Mouse (Mus musculus) neural tube, embryonic 15.5 days (tissue): ENCODE measurements around the gene Mslnl. TPM values are rescaled to one million over a fixed set of nuclear protein-coding genes. Genes with fewer than 3 reads are reported as not detected.

ENCODE experiments used
- ATAC-seq: fragments of 200-750 bp; cut with Nextera tagmentation; 2 replicates; pipeline ENCODE4 v1.8.0; 2017; ENCODE audit warnings: mild to moderate bottlenecking, moderate TSS enrichment, moderate library complexity; ENCODE audit not compliant: low FRiP score
- H3K27ac ChIP-seq: fragments of 300-500 bp; sonication (generic); replicated peaks from 2 replicates; pipeline ENCODE4 v1.5.1; 2015; ENCODE audit warnings: mild to moderate bottlenecking, inconsistent platforms
- H3K27me3 ChIP-seq: fragments of 300-500 bp; sonication (generic); replicated peaks from 2 replicates; pipeline ENCODE4 v1.6.1; 2015; ENCODE audit warnings: inconsistent platforms
- H3K36me3 ChIP-seq: fragments of 300-500 bp; sonication (generic); 2 replicates; pipeline ENCODE4 v1.6.1; 2015; ENCODE audit warnings: inconsistent platforms
- H3K4me1 ChIP-seq: fragments of 300-500 bp; sonication (generic); 2 replicates; pipeline ENCODE4 v1.6.1; 2015; ENCODE audit warnings: inconsistent platforms
- H3K4me2 ChIP-seq: fragments of 300-500 bp; sonication (generic); 2 replicates; pipeline ENCODE4 v1.6.1; 2015; ENCODE audit warnings: inconsistent platforms, mild to moderate bottlenecking, moderate library complexity
- H3K4me3 ChIP-seq: fragments of 300-500 bp; sonication (generic); replicated peaks from 2 replicates; pipeline ENCODE4 v1.5.1; 2015; ENCODE audit warnings: mild to moderate bottlenecking, inconsistent platforms
- H3K9ac ChIP-seq: fragments of 300-500 bp; sonication (generic); replicated peaks from 2 replicates; pipeline ENCODE4 v1.6.1; 2015; ENCODE audit warnings: mild to moderate bottlenecking, inconsistent platforms
- H3K9me3 ChIP-seq: fragments of 300-500 bp; sonication (generic); replicated peaks from 2 replicates; pipeline ENCODE4 v1.6.1; 2016; ENCODE audit warnings: inconsistent platforms
- WGBS: fragments of 180-500 bp; shearing (Covaris S2); methylation state at CpG from one replicate; pipeline ENCODE4 v1.1.7; 2015; ENCODE audit warnings: mixed read lengths; 5-methylcytosine and 5-hydroxymethylcytosine counted together
- microRNA-seq: library from miRNA; unstranded; fragments of <30 nt; microRNA quantifications from one replicate; pipeline ENCODE4, GENCODE M21; 2017
- polyA plus RNA-seq: library from polyadenylated mRNA; unstranded; fragments of >200 nt; fragmentation: Nextera tagmentation; extraction: Ambion mirVana; gene quantifications from 2 replicates; pipeline ENCODE4 v1.2.1, GENCODE M21; 2015

Mslnl gene
- polyA plus RNA-seq, 1 experiment from 2014 or later, result not detected

DNA sequence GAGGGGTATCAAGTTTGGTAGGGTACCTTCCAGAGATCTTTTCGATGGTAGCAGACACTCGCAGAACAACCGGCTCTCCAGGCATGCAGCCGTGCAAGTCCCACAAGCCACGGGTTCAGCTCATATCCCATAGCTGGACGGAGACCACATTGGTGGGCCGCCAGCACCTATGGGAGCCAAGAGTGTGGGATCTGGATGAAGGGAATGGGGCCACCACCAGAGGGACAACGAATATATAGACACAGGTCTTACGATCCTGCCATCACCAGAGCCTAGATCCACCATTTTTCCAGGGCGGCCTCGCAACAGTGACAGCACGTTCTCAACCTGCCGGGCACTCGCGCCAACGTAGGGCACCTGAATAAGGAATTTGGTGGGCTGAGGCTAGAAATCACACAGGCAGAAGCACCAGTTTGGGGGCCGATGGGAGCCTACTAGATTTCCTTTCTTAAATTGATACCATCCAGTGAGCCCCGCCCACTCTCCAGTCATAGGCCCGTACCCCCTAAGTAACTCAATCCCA is 55.5 kb downstream of the Mslnl start:
- peak; percentile 4 for ATAC-seq
- H3K4me3 ChIP-seq, result peak overlapping the region; percentile 71
- H3K4me1 ChIP-seq, result peaks cover 57% of the 10 kb centered on the region
- H3K9ac ChIP-seq, result peak overlapping the region; percentile 77
- no peaks in the 10 kb centered on the region for H3K9me3 ChIP-seq
- H3K36me3 ChIP-seq, result peaks cover 19% of the 10 kb centered on the region
- H3K27me3 ChIP-seq, result no peaks in the 10 kb centered on the region
- WGBS, result 30% methylated on average over 19 of the region's 19 CpGs
- H3K4me2 ChIP-seq, result peak overlapping the region; percentile 96
- peak overlapping the region; percentile 93 for H3K27ac ChIP-seq

DNA sequence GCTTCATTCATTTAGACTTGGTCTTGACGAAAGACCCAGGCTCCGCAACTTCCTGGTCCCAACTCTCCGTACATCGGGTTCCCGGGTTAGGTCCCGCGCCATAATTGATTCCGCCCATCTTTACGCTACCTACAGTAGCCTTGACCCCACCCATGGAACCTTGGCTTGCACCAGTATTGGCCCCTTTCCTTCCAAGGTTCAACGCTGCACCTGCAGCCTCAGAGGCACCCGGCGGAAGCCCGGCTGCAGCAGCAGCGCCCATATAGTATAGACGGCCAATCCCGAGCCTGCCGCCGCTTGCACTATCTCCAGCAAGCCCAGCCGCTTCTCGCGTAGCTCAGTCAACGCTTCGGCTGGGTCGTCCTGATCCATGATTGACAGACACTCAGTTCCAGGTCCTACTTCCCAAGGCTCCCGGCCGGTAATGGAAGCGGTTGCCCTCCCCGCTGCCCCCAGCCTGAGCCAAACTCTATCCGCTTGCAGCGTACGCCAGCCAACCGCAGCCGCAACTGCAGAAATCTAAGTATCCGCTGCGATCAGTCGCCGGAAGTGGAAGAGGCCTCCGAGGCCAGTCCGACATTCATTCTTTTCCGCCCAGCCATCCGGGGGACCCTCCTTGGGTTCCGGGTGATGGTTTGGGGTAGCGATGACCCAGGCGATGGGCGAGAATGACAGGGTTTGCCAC is 56.1 kb downstream of the Mslnl start:
- Histone ChIP-seq H3K4me1 (peaks cover 63% of the 10 kb centered on the region), H3K4me2 (peak overlapping the region; percentile 96)
- under 1% methylated on average over 45 of the region's 45 CpGs for WGBS

DNA sequence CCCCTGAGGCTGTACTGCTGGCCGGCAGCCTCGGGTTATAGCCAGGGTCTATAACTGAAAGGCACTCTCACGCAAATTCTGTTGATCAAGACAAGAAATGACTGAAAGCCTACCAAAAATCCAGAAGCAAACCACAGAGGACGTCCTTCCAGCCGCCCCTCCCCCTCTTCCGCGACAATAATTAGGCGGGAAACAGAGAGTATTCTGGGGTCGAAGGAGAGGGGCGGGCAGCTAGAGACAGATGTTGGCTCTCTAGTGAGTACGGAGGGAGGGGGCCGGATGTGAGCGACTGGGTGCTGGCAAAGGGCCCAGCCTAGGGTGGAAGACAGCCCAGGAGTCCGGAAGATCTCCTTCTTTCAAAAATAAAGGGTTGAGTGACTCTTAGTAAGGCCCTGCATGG is 56.8 kb downstream of the Mslnl start, which contains the start of gene Fam173a:
TSS of gene Fam173a (minus strand) at position 287 of the 400 bp plus-strand sequence.
- H3K4me1 ChIP-seq, result peaks cover 69% of the 10 kb centered on the region
- peak; percentile 58 for ATAC-seq

More for the DNA sequence above, 56.1 kb downstream of the Mslnl start:
- Histone ChIP-seq H3K4me3 (peak overlapping the region; percentile 71), H3K9me3 (no peaks in the 10 kb centered on the region), H3K27me3 (no peaks in the 10 kb centered on the region), H3K27ac (peak overlapping the region; percentile 93), H3K36me3 (peaks cover 19% of the 10 kb centered on the region), H3K9ac (peak overlapping the region; percentile 77)
- ATAC-seq, result peak; percentile 72

DNA sequence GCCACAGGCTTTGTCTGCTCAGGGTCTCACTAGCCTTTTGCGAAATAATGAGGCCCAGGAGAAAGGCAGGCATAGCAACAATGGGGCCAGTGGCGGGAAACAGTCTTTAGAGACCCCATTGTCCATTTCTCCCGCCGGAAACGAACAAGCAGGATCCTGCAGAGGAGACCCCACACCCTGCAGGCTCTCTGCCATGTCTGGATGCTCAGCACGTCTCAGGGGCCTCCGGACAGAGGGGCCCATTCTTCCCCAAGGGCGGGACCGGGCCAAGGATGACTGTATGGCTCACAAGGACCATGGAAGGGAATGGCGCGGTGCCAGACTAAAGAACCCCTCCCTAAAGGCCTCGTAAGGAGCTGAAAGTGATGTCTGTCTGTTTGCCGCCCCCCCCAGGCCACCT is 58.4 kb downstream of the Mslnl start:
- Histone ChIP-seq H3K36me3 (peaks cover 7% of the 10 kb centered on the region; the same call in 1 of the 2 replicates), H3K9ac (no peak overlapping the region), H3K4me3 (peak overlapping the region; percentile 57), H3K4me2 (peak overlapping the region; percentile 96), H3K27me3 (no peaks in the 10 kb centered on the region), H3K4me1 (peaks cover 67% of the 10 kb centered on the region), H3K9me3 (no peaks in the 10 kb centered on the region), H3K27ac (peak overlapping the region; percentile 93)
- no peak for ATAC-seq
- 17% methylated on average over 13 of the region's 13 CpGs for WGBS

More for the DNA sequence above, 56.8 kb downstream of the Mslnl start, which contains the start of gene Fam173a:
- Histone ChIP-seq H3K27me3 (no peaks in the 10 kb centered on the region), H3K9me3 (no peaks in the 10 kb centered on the region), H3K9ac (peak within 1 kb of the TSS; percentile 77), H3K4me3 (peak within 1 kb of the TSS; percentile 71), H3K4me2 (peak within 1 kb of the TSS; percentile 96), H3K36me3 (peaks cover 16% of the 10 kb centered on the region), H3K27ac (peak within 1 kb of the TSS; percentile 93)
- WGBS, result under 1% methylated on average over 14 of the region's 14 CpGs

- H3K4me2 ChIP-seq, result peak overlapping the region; percentile 96
- H3K27ac ChIP-seq, result peak overlapping the region; percentile 93
- H3K4me1 ChIP-seq, result peaks cover 67% of the 10 kb centered on the region
- WGBS, result 55% methylated on average over 17 of the region's 17 CpGs
- H3K36me3 ChIP-seq, result no peaks in the 10 kb centered on the region
- peak overlapping the region; percentile 53; the same call in 1 of the 2 replicates for H3K9ac ChIP-seq
- H3K4me3 ChIP-seq, result peak overlapping the region; percentile 57
- no peak for ATAC-seq
- no peaks in the 10 kb centered on the region for H3K27me3 ChIP-seq
- no peaks in the 10 kb centered on the region for H3K9me3 ChIP-seq
Measured at GRCm38 (mm10) chr17:25794998-25795397, 59.2 kb downstream of the Mslnl start.

- Histone ChIP-seq H3K4me1 (peaks cover 63% of the 10 kb centered on the region), H3K9me3 (no peaks in the 10 kb centered on the region), H3K4me2 (peak within 1 kb of the TSS; percentile 96), H3K27ac (peak within 1 kb of the TSS; percentile 93), H3K9ac (peak within 1 kb of the TSS; percentile 53), H3K4me3 (peak within 1 kb of the TSS; percentile 57), H3K36me3 (no peaks in the 10 kb centered on the region), H3K27me3 (no peaks in the 10 kb centered on the region)
- peak; percentile 25; the same call in 1 of the 2 replicates for ATAC-seq
- 13% methylated on average over 6 of the region's 6 CpGs for WGBS
Measured at GRCm38 (mm10) chr17:25795609-25796092, 59.8 kb downstream of the Mslnl start, which contains the start of gene AC134908.4. Gene AC134908.4, minus strand, starts transcription at chr17:25795659.

DNA sequence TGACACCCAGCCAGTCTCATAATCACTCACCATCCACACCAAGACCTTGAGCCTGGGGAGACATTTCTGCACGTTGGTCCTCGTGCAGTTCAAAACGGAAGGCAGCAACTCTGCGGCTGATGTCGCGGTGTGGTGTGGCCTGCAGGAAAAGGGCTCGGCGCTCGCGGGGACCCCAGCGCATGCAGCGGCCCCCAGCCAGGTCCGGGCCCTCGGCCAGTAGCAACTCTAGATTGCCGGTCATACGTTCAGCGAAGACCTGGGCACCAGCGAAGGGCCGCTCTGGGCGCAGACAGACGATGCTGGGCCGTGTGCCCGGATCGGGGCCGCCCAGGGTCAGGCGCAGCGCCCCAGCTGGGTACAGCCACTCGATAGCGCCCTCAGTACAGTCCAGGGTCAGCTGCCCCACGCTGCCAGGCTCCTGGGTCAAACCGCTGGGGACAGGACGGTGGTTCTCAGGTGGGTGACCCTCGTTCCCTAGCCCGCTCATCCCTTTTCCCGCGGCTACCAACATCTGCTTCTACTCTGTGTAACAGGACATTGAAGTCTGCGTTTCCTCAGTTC is 60.4 kb downstream of the Mslnl start:
- 2% methylated on average over 37 of the region's 37 CpGs for WGBS

DNA sequence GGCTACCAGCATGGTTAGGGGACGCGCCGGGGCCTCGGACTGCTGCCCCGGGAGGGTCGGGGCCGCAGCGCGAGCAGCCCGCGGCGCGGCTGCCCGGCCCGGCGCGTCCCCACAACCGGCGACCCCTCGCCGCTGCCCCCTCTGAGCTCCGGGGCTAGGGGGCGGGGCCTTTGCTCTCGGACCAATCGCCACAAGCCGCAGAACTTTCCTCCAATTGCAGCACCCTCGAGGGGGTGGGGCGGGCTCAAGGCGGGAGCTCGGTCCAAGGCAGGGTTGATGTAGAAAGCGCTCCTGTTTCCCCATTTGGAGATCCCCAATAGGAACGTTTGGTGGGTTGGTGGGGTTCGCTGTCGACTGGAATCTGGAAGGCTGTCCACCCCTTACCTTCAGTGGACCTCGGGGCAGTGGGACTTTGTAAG is 61.1 kb downstream of the Mslnl start, which contains the start of gene Metrn:
TSS of gene Metrn (minus strand) at position 186 of the 419 bp plus-strand sequence.
- Histone ChIP-seq H3K27me3 (no peaks in the 10 kb centered on the region), H3K4me1 (peaks cover 55% of the 10 kb centered on the region), H3K4me3 (peak within 1 kb of the TSS; percentile 57), H3K36me3 (no peaks in the 10 kb centered on the region), H3K27ac (peak within 1 kb of the TSS; percentile 69), H3K9me3 (no peaks in the 10 kb centered on the region), H3K4me2 (peak within 1 kb of the TSS; percentile 96), H3K9ac (peak within 1 kb of the TSS; percentile 53)
- under 1% methylated on average over 35 of the region's 35 CpGs for WGBS
- ATAC-seq, result peak; percentile 54

More for the DNA sequence above, 60.4 kb downstream of the Mslnl start:
- Histone ChIP-seq H3K9me3 (no peaks in the 10 kb centered on the region), H3K4me3 (peak overlapping the region; percentile 57), H3K9ac (peak overlapping the region; percentile 53), H3K4me2 (peak overlapping the region; percentile 96), H3K36me3 (no peaks in the 10 kb centered on the region), H3K4me1 (peaks cover 59% of the 10 kb centered on the region), H3K27ac (peak overlapping the region; percentile 69), H3K27me3 (no peaks in the 10 kb centered on the region)
- no peak for ATAC-seq

Small RNA genes lying within 50 kb of the gene (microRNA-seq; reads per million reads assigned to microRNA genes)
- gene Gm25083 (not detected), gene Mir6966 (not detected)

Other genes with a start within 250 kb of the Mslnl start
- 0.64 and 0.93 TPM in 2 replicates for gene Sstr5, start 238.8 kb upstream of the Mslnl start, polyA plus RNA-seq
- gene Sox8, start 165.4 kb upstream of the Mslnl start, polyA plus RNA-seq, result 16.0 and 16.9 TPM in 2 replicates
- gene Lmf1, start 157.0 kb upstream of the Mslnl start, polyA plus RNA-seq, result 26.2 and 26.9 TPM in 2 replicates
- gene Gng13, start 18.9 kb upstream of the Mslnl start, polyA plus RNA-seq, result 8.0 and 8.3 TPM in 2 replicates
- 5.8 and 10.1 TPM in 2 replicates for gene Chtf18, start 8.6 kb upstream of the Mslnl start, polyA plus RNA-seq
- 29.3 and 30.3 TPM in 2 replicates for gene Rpusd1, start 8.4 kb upstream of the Mslnl start, polyA plus RNA-seq
- gene Msln, start 18.3 kb downstream of the Mslnl start, polyA plus RNA-seq, result 1.4 and 2.0 TPM in 2 replicates
- 26.6 and 30.6 TPM in 2 replicates for gene Narfl, start 37.7 kb downstream of the Mslnl start, polyA plus RNA-seq
- 137 and 153 TPM in 2 replicates for gene Haghl, start 49.6 kb downstream of the Mslnl start, polyA plus RNA-seq
- 0.17 and 0.41 TPM in 2 replicates for gene Ccdc78, start 50.5 kb downstream of the Mslnl start, polyA plus RNA-seq
- 94.0 and 94.1 TPM in 2 replicates for gene Fam173a, start 56.9 kb downstream of the Mslnl start, polyA plus RNA-seq
- gene AC134908.4, start 59.6 kb downstream of the Mslnl start, polyA plus RNA-seq, result 3.1 TPM in 1 of 2 replicates, not detected in the other
- 72.7 and 75.2 TPM in 2 replicates for gene Metrn, start 61.1 kb downstream of the Mslnl start, polyA plus RNA-seq
- gene Fbxl16, start 73.0 kb downstream of the Mslnl start, polyA plus RNA-seq, result 31.3 and 40.9 TPM in 2 replicates
- 26.5 and 29.9 TPM in 2 replicates for gene Wdr24, start 87.6 kb downstream of the Mslnl start, polyA plus RNA-seq
- gene Jmjd8, start 92.8 kb downstream of the Mslnl start, polyA plus RNA-seq, result 48.5 and 49.8 TPM in 2 replicates
- gene Stub1, start 97.4 kb downstream of the Mslnl start, polyA plus RNA-seq, result 380 TPM in 2 replicates
- 45.9 and 56.9 TPM in 2 replicates for gene Rhbdl1, start 101.3 kb downstream of the Mslnl start, polyA plus RNA-seq
- gene Gm20683, start 105.7 kb downstream of the Mslnl start, polyA plus RNA-seq, result 11.6 and 14.6 TPM in 2 replicates
- 17.8 and 23.0 TPM in 2 replicates for gene Rhot2, start 108.8 kb downstream of the Mslnl start, polyA plus RNA-seq
- 15.5 and 18.1 TPM in 2 replicates for gene Wdr90, start 125.5 kb downstream of the Mslnl start, polyA plus RNA-seq
- 30.3 and 30.7 TPM in 2 replicates for gene Mcrip2, start 132.7 kb downstream of the Mslnl start, polyA plus RNA-seq
- 64.9 and 65.4 TPM in 2 replicates for gene Mettl26, start 139.0 kb downstream of the Mslnl start, polyA plus RNA-seq
- 0.47 and 0.52 TPM in 2 replicates for gene Wfikkn1, start 144.8 kb downstream of the Mslnl start, polyA plus RNA-seq
- 46.2 and 50.5 TPM in 2 replicates for gene Rab40c, start 183.7 kb downstream of the Mslnl start, polyA plus RNA-seq
- gene Pigq, start 208.9 kb downstream of the Mslnl start, polyA plus RNA-seq, result 71.9 and 78.2 TPM in 2 replicates
- gene Nhlrc4, start 208.9 kb downstream of the Mslnl start, polyA plus RNA-seq, result not detected in 2 replicates
- gene A930017K11Rik, start 216.5 kb downstream of the Mslnl start, polyA plus RNA-seq, result 0.24 TPM in 1 of 2 replicates, not detected in the other
- gene Capn15, start 249.8 kb downstream of the Mslnl start, polyA plus RNA-seq, result 20.1 and 22.5 TPM in 2 replicates